Mouse (Mus musculus) brown adipose tissue, adult 24 weeks (tissue): Measurements from ENCODE around the gene Arhgap35. TPM values are rescaled to one million over a fixed set of nuclear protein-coding genes. Genes with fewer than 3 reads are reported as not detected.

Experiments used
- H3K27ac ChIP-seq: fragments of 200-500 bp; replicated peaks from 2 replicates; pipeline ENCODE4 v1.5.1; 2012; ENCODE audit warnings: low read depth, mild to moderate bottlenecking, low read length
- H3K4me1 ChIP-seq: fragments of 200-500 bp; 2 replicates; pipeline ENCODE4 v1.6.1; 2012; ENCODE audit warnings: low read length, mixed read lengths; ENCODE audit not compliant: control insufficient read depth, insufficient read depth, insufficient read length
- H3K4me3 ChIP-seq: fragments of 200-500 bp; 2 replicates; pipeline ENCODE4 v1.5.1; 2012; ENCODE audit warnings: low read depth, mild to moderate bottlenecking, low read length, moderate library complexity; ENCODE audit not compliant: insufficient read depth
- polyA plus RNA-seq: library from polyadenylated mRNA; stranded (reverse); fragments of >200 nt; gene quantifications from 2 replicates; pipeline ENCODE4 v1.2.4, GENCODE M21; 2012; ENCODE audit not compliant: missing spikeins, insufficient read depth, insufficient read length

Arhgap35 gene
- polyA plus RNA-seq, 1 experiment, result 33.3 TPM

DNA sequence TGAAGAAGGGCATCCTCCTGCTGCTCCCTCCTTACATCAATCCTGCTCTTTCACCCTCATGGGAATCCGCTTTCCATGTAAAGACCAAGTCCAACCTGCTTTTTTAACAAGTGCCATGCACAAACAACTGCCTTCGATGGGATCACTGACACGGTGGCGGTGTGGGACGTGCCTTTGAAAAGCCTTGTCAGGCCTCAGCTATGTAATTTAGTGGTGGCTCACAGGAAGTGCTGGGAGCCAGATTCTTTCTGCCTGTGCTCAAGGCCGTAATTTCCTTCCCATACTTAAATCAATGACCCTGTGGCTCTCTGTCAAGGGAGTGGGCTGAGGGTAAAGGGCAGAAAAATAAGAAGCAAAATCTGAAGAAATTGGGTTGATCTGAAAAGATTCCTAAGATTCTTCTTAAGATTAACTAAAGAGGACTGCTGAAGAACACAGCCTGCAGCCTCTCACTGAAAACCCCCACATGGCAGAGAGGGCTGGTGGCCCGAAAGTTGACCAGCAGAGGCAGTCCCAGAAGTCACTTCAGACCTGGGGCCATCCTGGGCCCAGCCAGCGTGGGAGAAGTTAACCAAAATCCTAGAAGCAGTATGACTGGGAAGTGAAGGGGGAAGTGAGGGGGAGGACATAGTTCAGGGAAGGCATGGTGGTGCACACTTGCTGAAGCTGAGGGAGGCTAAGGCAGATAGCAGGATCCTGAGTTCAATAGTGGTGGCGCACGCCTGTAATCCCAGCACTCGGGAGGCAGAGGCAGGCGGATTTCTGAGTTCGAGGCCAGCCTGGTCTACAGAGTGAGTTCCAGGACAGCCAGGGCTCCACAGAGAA lies 33.3 kb downstream of the Arhgap35 start:
- Histone ChIP-seq H3K4me3 (no peak overlapping the region), H3K27ac (peak overlapping the region; percentile 72), H3K4me1 (peaks cover 28% of the 10 kb centered on the region)

DNA sequence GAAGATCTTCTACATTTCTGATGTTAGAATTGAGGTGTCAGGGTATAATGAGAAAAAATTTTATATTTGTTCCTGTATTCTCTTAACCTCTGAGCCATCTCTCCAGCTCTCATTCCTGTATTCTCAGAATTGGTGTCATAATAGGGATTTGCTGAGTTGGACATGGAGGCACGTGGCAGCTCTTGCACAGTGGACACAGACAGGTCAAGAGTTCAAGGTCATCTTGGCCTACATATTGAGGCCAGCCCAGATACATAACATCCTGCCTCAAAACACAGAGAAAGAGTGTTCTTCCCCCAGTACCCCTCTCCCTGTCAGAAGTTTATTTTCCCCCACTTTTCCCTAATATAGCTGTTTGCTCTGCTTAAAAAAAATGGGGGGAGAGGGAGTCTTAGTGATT lies 38.1 kb downstream of the Arhgap35 start:
- H3K27ac ChIP-seq, result no peak overlapping the region
- H3K4me3 ChIP-seq, result no peak overlapping the region
- H3K4me1 ChIP-seq, result peaks cover 17% of the 10 kb centered on the region

DNA sequence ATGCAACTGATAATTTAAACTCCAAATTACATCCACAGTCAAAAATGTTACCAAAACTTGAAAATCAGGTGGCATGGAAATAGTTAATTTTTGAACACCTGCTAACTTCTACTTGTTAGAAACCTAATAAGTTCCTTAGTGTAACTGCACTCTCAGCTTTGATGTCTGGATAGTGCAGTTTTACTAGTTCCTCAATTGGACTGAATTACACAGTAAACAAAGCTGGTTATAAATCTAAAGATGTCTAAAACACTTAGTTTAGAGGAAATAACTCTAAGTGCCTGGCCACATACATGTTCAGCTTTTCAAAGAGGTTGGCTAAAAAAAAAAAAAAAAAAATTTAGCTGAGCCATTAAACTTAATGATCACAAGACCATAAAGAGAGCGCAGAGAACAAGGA lies 43.6 kb downstream of the Arhgap35 start:
- Histone ChIP-seq H3K4me3 (no peak overlapping the region), H3K27ac (no peak overlapping the region), H3K4me1 (peaks cover 6% of the 10 kb centered on the region; the same call in 1 of the 2 replicates)

DNA sequence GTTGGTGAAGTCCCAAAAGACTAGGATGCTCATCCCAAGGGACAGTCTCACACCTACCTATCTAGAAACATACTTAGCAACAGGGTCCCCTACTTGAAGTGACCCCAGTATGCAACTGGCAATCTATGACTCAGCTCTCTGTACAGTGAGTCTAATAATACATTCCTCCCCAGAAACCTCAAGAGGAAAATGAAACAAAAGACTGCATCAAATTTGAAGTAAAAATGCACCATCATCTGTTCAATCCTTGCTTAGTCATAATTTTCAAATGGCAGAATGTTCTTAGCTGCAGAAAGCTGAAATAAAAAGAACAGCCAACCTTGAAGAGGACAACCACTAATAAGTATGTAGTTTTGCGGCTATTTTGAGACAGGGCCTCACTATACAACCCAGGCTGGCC lies 44.1 kb downstream of the Arhgap35 start:
- Histone ChIP-seq H3K4me1 (0 out of 2 replicates have a peak, but pooled peaks cover 4% of the 10 kb centered on the region), H3K27ac (no peak overlapping the region), H3K4me3 (no peak overlapping the region)

DNA sequence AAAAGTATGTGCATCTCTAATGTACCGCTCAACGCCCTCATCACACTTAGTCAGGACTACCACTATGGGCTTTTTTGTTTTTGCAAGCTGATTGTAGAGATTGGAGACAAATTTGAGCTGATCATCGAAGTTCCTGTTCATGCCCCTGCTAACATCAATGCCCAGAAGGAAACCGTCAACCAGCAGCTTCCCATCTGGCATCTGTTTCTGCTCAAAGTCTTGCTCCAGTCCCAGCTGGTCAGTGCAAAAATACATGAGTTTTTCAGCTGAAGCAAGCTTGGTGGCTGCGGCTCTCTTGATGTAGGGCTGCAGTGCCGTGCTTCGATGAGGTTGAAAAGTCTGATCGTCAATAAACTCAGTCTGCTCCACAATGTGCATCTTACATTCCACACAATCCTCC lies 50.3 kb downstream of the Arhgap35 start:
- Histone ChIP-seq H3K27ac (no peak overlapping the region), H3K4me1 (peaks cover 6% of the 10 kb centered on the region; the same call in 1 of the 2 replicates), H3K4me3 (no peak overlapping the region)

DNA sequence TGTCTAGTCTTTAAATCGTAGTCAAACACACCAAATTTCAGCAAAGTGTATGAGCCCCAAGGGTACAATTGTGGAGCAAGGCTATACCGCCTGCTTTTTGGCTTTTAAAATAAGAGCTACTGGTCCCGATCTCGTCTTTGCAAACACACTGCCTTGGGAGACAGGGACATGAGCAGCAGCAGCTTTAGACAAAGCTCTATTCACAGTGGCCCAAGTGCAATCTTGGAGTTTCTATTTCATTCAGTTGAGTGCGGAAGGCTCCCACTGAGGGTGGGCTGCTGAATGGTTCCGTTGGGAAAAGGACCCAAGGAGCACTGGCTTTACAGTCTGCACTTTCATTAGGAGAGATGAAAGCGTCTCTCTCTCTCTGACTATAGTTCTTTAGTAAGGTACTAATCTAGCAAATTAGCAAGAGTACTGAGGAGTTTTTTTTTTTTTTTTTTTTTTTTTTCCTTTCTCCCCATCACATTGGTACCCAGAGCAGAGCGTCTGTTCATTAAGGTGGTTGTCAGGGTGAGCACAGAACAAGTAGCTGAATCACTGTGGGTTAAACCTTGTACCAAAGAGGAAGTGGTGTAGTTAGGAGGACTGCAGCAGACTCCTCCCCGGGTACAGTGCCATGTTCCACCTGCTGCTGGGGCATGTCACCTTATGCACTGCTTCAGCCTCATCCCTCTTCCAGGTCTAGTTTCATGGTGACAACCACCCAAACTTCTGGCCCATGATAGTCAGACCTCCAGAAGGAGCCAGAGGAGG lies 56.8 kb downstream of the Arhgap35 start:
- Histone ChIP-seq H3K27ac (no peak overlapping the region), H3K4me1 (peaks cover 13% of the 10 kb centered on the region; the same call in 1 of the 2 replicates), H3K4me3 (no peak overlapping the region)

DNA sequence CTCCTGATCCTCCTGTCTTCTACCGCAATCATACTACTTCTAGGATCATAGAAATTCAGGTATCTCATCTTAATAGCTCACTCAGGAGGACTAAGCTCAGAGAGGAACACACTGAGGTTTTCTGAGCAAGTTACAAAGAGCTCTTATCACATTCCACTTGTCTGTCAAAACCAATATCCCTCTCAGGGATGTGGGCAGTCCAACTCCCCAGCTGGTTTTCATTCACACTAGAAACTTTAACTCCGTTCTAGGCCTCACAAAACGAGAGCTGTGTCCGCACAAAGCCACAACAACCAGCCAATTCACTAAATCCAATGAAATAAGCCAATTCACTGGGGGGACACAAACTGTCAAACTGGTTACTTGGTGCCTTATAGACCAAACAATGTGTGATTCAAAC lies 57.5 kb downstream of the Arhgap35 start:
- Histone ChIP-seq H3K4me1 (peaks cover 13% of the 10 kb centered on the region; the same call in 1 of the 2 replicates), H3K27ac (no peak overlapping the region), H3K4me3 (no peak overlapping the region)

DNA sequence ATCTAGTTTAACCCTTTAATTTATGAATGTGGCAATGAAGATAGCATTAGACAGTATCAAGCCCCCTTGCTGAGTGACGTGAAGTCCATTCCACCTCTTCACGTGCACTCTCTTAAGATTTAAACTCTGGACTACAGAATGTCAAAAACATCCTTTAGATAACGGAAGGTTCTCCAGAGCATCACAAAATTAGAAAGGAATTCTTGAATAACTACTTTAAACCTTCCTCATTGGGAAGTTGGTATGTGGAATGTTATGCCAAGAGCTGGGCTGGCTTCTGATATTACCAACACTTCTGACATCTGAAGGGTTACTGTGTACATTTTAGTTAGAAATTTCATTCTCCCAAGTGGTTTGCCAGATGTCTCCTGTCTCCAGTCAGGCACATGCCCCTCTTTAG lies 60.6 kb downstream of the Arhgap35 start:
- Histone ChIP-seq H3K27ac (no peak overlapping the region), H3K4me1 (peaks cover 9% of the 10 kb centered on the region; the same call in 1 of the 2 replicates), H3K4me3 (no peak overlapping the region)

DNA sequence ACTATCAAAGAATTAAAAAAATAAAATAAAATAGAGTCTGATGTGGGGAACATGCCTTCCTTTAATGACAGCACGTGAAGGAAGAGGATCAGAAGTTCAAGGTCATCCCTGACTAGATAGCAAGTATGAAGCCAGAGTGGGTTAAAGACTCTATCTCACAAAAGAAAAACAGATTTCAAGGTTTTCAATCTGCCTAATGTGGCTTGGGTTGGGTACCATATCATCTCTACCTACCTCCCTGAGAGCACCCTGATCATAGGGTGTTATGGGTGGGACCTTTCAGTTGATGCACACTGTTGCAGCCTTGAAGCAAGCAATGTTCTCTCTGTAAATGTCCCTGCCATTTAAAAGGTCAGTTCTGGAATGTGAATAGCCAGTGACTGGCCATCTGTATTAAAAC lies 63.2 kb downstream of the Arhgap35 start:
- H3K4me3 ChIP-seq, result no peak overlapping the region
- H3K4me1 ChIP-seq, result peaks cover 9% of the 10 kb centered on the region; the same call in 1 of the 2 replicates
- H3K27ac ChIP-seq, result no peak overlapping the region

DNA sequence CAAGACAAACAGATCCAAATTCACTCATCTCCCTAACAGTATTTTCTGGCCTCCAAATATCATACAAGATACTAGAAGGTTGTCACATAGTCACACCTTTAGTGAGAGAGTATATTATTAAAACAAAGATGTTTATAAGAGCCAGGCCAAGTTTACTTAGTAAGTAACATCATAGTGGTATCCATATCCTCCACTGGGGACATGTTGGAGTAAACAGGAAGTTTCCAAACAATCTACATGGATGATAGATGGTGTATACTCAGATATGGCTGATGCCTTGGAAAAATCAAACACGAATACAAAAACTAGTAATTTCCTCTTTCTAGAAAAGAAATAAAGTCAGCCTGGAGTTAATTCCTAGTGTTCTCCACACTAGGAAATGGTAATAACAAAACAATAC lies 65.5 kb downstream of the Arhgap35 start:
- no peak overlapping the region for H3K27ac ChIP-seq
- H3K4me3 ChIP-seq, result no peak overlapping the region
- no peaks in the 10 kb centered on the region for H3K4me1 ChIP-seq

DNA sequence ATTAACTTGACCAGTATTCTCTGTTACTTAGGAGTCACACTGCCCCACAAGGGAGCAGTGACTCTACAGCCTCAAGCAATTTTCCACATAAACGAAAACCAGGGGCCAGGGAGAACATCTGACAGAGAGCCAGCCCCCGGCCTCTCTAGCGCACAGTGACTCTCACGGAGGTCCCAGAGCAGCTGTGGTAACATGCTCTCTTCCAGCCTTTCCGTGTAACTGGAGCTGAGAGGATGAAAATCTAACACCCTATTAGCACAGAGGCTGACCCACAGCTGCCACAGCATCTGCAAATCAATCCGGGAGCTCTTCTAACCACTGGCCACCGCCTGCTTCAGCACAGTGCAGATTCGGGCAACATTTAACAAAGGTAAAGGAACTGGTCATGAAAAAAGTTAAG lies 70.0 kb downstream of the Arhgap35 start:
- no peak overlapping the region for H3K4me3 ChIP-seq
- no peak overlapping the region for H3K27ac ChIP-seq
- no peaks in the 10 kb centered on the region for H3K4me1 ChIP-seq

DNA sequence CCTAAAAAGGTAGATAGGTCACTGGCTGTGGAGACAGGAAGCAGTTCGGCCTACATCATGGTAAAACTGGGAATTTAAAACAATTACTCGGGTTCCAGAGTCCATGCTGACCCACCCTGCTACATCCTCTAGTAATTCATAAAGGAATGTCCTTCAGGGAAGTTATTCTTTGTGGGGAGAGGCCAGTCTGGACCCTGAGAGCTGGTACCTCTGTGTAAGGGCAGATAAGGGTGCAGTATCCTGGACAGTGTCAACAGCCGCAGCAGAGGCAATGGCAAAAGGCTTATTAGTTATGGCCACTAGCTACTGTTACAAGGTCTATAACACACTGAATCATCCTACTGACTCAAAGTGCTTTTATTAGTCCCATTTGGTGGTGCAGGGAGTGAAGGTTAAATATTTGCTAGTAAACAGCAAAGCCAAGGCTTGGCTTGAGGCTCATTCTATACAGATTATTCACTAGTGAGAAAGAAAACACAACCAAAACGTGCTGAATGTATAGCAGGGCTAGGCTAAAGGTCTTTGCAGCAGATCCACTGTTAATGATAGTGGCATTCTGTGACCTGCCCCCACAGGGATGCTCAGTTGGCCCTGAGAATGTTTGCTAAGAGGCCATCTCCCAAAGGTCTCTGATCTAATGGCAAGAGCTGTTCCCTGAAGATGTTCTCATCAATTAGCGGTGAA lies 77.4 kb downstream of the Arhgap35 start:
- no peak overlapping the region for H3K4me3 ChIP-seq
- H3K4me1 ChIP-seq, result no peaks in the 10 kb centered on the region
- no peak overlapping the region for H3K27ac ChIP-seq

DNA sequence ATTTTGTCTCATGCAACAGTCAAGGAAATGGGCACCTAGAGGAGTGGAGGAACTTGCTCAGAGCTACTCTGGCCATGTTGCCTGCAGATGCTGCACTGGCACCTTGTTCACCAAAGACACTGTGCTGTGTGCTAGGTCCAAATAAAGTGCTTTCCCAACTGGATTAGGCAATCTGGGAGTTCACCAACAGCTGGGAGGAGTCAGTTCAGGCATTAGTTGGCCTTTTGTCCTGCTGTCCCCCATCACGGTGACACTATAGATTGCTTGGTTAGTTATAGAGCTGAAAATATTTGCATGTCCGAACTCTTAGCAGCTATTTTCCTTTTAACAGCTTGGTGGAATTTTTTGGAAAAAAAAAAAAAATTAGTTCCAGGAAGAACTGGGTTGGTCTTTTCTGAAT lies 88.8 kb downstream of the Arhgap35 start:
- Histone ChIP-seq H3K4me3 (no peak overlapping the region), H3K4me1 (no peaks in the 10 kb centered on the region; the same call in 1 of the 2 replicates), H3K27ac (no peak overlapping the region)

DNA sequence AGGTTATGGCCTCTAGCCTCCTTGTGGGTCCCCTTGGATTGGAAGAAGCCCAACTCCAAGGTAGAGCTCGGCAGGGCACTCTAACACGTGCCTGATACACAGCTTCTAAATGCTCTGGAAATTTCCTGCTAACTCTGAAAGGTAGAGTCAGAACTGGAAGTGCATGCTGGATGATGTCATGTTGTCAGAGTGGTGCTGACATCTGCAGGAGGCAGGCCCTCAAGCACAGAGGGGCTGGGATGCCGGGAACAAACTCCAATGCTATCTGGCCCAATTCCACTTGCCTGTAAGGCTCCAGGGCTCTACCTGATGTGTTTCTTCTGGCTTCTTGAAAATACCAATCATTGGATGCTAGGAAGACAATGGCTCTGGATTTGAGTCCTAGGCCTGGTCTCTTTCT lies 89.3 kb downstream of the Arhgap35 start:
- no peak overlapping the region for H3K4me3 ChIP-seq
- H3K27ac ChIP-seq, result no peak overlapping the region
- no peaks in the 10 kb centered on the region; the same call in 1 of the 2 replicates for H3K4me1 ChIP-seq

DNA sequence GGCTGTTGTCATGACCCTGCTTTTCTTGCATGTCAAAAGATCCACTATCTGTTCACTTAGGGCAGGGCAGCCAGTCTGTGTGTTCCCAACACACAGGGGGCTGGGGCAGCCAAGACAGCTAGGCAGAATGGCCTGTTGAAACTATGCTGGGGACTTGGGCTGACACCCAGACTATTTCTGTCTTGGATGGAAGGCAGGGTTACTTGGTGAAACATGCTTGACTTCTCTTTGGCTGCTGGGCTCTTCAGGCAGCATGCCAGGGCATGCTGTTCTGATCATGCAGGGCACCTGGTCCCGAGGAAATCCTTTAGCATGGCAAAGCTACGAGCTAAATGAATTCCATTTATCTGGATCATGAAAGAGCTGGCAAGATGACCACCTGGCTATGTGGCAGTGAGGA lies 90.5 kb downstream of the Arhgap35 start:
- H3K4me3 ChIP-seq, result no peak overlapping the region
- no peak overlapping the region for H3K27ac ChIP-seq

More for the DNA sequence above, 90.5 kb downstream of the Arhgap35 start:
- H3K4me1 ChIP-seq, result no peaks in the 10 kb centered on the region; the same call in 1 of the 2 replicates
